Mouse (Mus musculus) lung, postnatal 10 days (tissue): ENCODE measurements around the gene Xpc.
"Not testable (repeated sequence)": the region's sequence is repeated elsewhere in the genome, so short reads cannot be mapped to it uniquely, and the experiment has no call there.

Source experiments
- DNase-seq: peaks from one replicate; pipeline ENCODE4 v3.0.0; 2021

Xpc gene

GRCm38 (mm10) chr6:91471427-91471826 is 44.3 kb downstream of the Xpc start:
- DNase-seq = not testable (repeated sequence)

GRCm38 (mm10) chr6:91470712-91471111 is 45.0 kb downstream of the Xpc start:
- DNase-seq = no peak

- no peak for DNase-seq
Measured at GRCm38 (mm10) chr6:91467106-91467505, 48.6 kb downstream of the Xpc start.

- no peak for DNase-seq
Measured at GRCm38 (mm10) chr6:91465756-91466155, 49.9 kb downstream of the Xpc start.

GRCm38 (mm10) chr6:91459471-91459870 is 56.2 kb downstream of the Xpc start:
- DNase-seq = no peak

GRCm38 (mm10) chr6:91454546-91454945 is 61.1 kb downstream of the Xpc start:
- DNase-seq = no peak

- DNase-seq = no peak
Measured at GRCm38 (mm10) chr6:91452056-91452455, 63.6 kb downstream of the Xpc start.

- DNase-seq = no peak
Measured at GRCm38 (mm10) chr6:91449472-91450225, 66.0 kb downstream of the Xpc start.

GRCm38 (mm10) chr6:91445316-91445715 is 70.4 kb downstream of the Xpc start:
- no peak for DNase-seq

- no peak for DNase-seq
Measured at GRCm38 (mm10) chr6:91441145-91441662, 74.5 kb downstream of the Xpc start.

- peak; percentile 97 for DNase-seq
Measured at GRCm38 (mm10) chr6:91440474-91441144, 75.1 kb downstream of the Xpc start.
